Mouse (Mus musculus) spleen, adult 2 months (tissue): ENCODE measurements around the gene Stambpl1. TPM values are rescaled to one million over a fixed set of nuclear protein-coding genes. Genes with fewer than 3 reads are reported as not detected.

Experiments
- DNase-seq, 2 experiments: peaks; one replicate each; pipeline versions ENCODE4 v3.0.0 to v3.0.0-alpha.2; 2012 to 2021; ENCODE audit warnings: low spot score in 2 of 2, low read depth in 1 of 2
- H3K27ac ChIP-seq: fragments of 200-500 bp; 2 replicates; pipeline ENCODE4 v1.5.1; 2012; ENCODE audit warnings: low read length, inconsistent platforms; ENCODE audit not compliant: insufficient read depth
- H3K27me3 ChIP-seq: fragments of 200-500 bp; 2 replicates; pipeline ENCODE4 v1.6.1; 2012; ENCODE audit warnings: mild to moderate bottlenecking, moderate library complexity, low read length, inconsistent platforms; ENCODE audit not compliant: control insufficient read depth, insufficient read depth
- H3K36me3 ChIP-seq: fragments of 200-500 bp; 2 replicates; pipeline ENCODE4 v1.6.1; 2012; ENCODE audit warnings: mild to moderate bottlenecking, low read length, inconsistent platforms; ENCODE audit not compliant: control insufficient read depth, insufficient read depth
- H3K4me1 ChIP-seq: fragments of 200-500 bp; 2 replicates; pipeline ENCODE4 v1.6.1; 2011; ENCODE audit warnings: inconsistent platforms; ENCODE audit not compliant: control insufficient read depth, insufficient read depth, insufficient read length
- H3K4me3 ChIP-seq: fragments of 200-500 bp; 2 replicates; pipeline ENCODE4 v1.5.1; 2011; ENCODE audit warnings: mild to moderate bottlenecking, inconsistent platforms; ENCODE audit not compliant: insufficient read depth, insufficient read length; ENCODE audit errors: extremely low read depth
- CTCF ChIP-seq: fragments of 200-500 bp; IDR thresholded peaks from 2 replicates; pipeline ENCODE4 v1.5.1; 2011; ENCODE audit warnings: mild to moderate bottlenecking, inconsistent platforms; ENCODE audit not compliant: insufficient read depth, insufficient read length, insufficient replicate concordance; ENCODE audit errors: extremely low read depth
- POLR2A ChIP-seq: fragments of 200-500 bp; IDR thresholded peaks from 2 replicates; pipeline ENCODE4 v1.6.1; 2011; ENCODE audit warnings: low read depth, low read length, inconsistent platforms
- WGBS: fragments of 180-500 bp; shearing (Covaris S2); methylation state at CpG from one replicate; pipeline ENCODE4 v1.1.7; 2018; 5-methylcytosine and 5-hydroxymethylcytosine counted together
- polyA plus RNA-seq: library from polyadenylated mRNA; depleted of rRNA; stranded (reverse); fragments of >200 nt; gene quantifications from 2 replicates; pipeline ENCODE4 v1.2.3, GENCODE M21; 2012

Stambpl1 gene
- polyA plus RNA-seq, 1 experiment: 9.5 TPM

- no peak for DNase-seq
- peaks cover 7% of the 10 kb centered on the region; the same call in 1 of the 2 replicates for H3K4me1 ChIP-seq
- TF ChIP-seq CTCF: no peak
- TF ChIP-seq POLR2A: no peak
- no peak overlapping the region for H3K4me3 ChIP-seq
- H3K27ac ChIP-seq: no peak overlapping the region
- WGBS: 10% methylated on average over 3 of the region's 3 CpGs
- H3K27me3 ChIP-seq: no peaks in the 10 kb centered on the region
- H3K36me3 ChIP-seq: peaks cover 4% of the 10 kb centered on the region
These were observed 25.7 kb downstream of the Stambpl1 start for GRCm38 (mm10) chr19:34217761-34218160.

GRCm38 (mm10) chr19:34219260-34219968, 27.4 kb downstream of the Stambpl1 start:
- Histone ChIP-seq H3K4me3 (no peak overlapping the region), H3K36me3 (peaks cover 4% of the 10 kb centered on the region), H3K27ac (no peak overlapping the region), H3K27me3 (no peaks in the 10 kb centered on the region), H3K4me1 (peaks cover 7% of the 10 kb centered on the region; the same call in 1 of the 2 replicates)
- DNase-seq: no peak
- TF ChIP-seq CTCF: no peak
- TF ChIP-seq POLR2A: no peak
- 24% methylated on average over 5 of the region's 5 CpGs for WGBS

GRCm38 (mm10) chr19:34220732-34221380, 28.8 kb downstream of the Stambpl1 start:
- Histone ChIP-seq H3K27me3 (no peaks in the 10 kb centered on the region), H3K27ac (no peak overlapping the region), H3K36me3 (peaks cover 6% of the 10 kb centered on the region), H3K4me3 (no peak overlapping the region), H3K4me1 (peaks cover 7% of the 10 kb centered on the region; the same call in 1 of the 2 replicates)
- no peak for DNase-seq
- 53% methylated on average over 3 of the region's 3 CpGs for WGBS
- TF ChIP-seq CTCF (no peak), POLR2A (no peak)

- Histone ChIP-seq H3K27me3 (no peaks in the 10 kb centered on the region), H3K4me1 (peaks cover 2% of the 10 kb centered on the region; the same call in 1 of the 2 replicates), H3K36me3 (peaks cover 16% of the 10 kb centered on the region), H3K27ac (no peak overlapping the region), H3K4me3 (no peak overlapping the region)
- DNase-seq: no peak
- TF ChIP-seq CTCF: no peak
- TF ChIP-seq POLR2A: no peak
- WGBS: 89% methylated on average over 3 of the region's 3 CpGs
These were observed 30.8 kb downstream of the Stambpl1 start for GRCm38 (mm10) chr19:34222805-34223204.

GRCm38 (mm10) chr19:34231596-34231995, 39.6 kb downstream of the Stambpl1 start:
- TF ChIP-seq CTCF: no peak
- TF ChIP-seq POLR2A: no peak
- no peak overlapping the region for H3K4me3 ChIP-seq
- H3K27ac ChIP-seq: no peak overlapping the region
- H3K4me1 ChIP-seq: no peaks in the 10 kb centered on the region; the same call in 1 of the 2 replicates
- H3K36me3 ChIP-seq: peaks cover 37% of the 10 kb centered on the region
- no peak for DNase-seq
- WGBS: 85% methylated on average over 7 of the region's 7 CpGs
- H3K27me3 ChIP-seq: no peaks in the 10 kb centered on the region

- no peak overlapping the region for H3K4me3 ChIP-seq
- no peak for DNase-seq
- WGBS: 82% methylated on average over 5 of the region's 5 CpGs
- no peaks in the 10 kb centered on the region; the same call in 1 of the 2 replicates for H3K4me1 ChIP-seq
- no peaks in the 10 kb centered on the region for H3K27me3 ChIP-seq
- TF ChIP-seq POLR2A (no peak), CTCF (no peak)
- no peak overlapping the region for H3K27ac ChIP-seq
- peaks cover 36% of the 10 kb centered on the region for H3K36me3 ChIP-seq
These were observed 40.3 kb downstream of the Stambpl1 start for GRCm38 (mm10) chr19:34232326-34232725.
